Mouse (Mus musculus): ENCODE results near the gene Metrn.
A peak's percentile ranks its signal among the peaks of the same experiment; 100 is the strongest.

Gene Metrn

GRCm38 (mm10) chr17:25796951-25797369 lies at the start of gene Metrn:
Gene Metrn, minus strand, starts transcription at chr17:25797136.
- DNase-seq, result peak; percentile 94 to 96

GRCm38 (mm10) chr17:25844396-25844901 lies 47.5 kb upstream of the Metrn start, which contains the start of gene Rhot2:
Gene Rhot2, minus strand, starts transcription at chr17:25844851.
- DNase-seq, result peak; percentile 96 to 97

- peak in 1 of 2 experiments; percentile 20 for DNase-seq
Observed at GRCm38 (mm10) chr17:25843636-25844395, 46.9 kb upstream of the Metrn start.

- no peak for DNase-seq
Observed at GRCm38 (mm10) chr17:25843122-25843521, 46.2 kb upstream of the Metrn start.

GRCm38 (mm10) chr17:25842509-25842908 lies 45.6 kb upstream of the Metrn start:
- no peak for DNase-seq

GRCm38 (mm10) chr17:25841117-25841880 lies 44.4 kb upstream of the Metrn start, which contains the start of gene Gm20683:
Gene Gm20683, minus strand, starts transcription at chr17:25841763.
- no peak for DNase-seq

- DNase-seq, result no peak
Observed at GRCm38 (mm10) chr17:25840519-25840918, 43.6 kb upstream of the Metrn start.

GRCm38 (mm10) chr17:25839455-25840235 lies 42.7 kb upstream of the Metrn start:
- DNase-seq, result peak in 1 of 2 experiments; percentile 47

GRCm38 (mm10) chr17:25838904-25839303 lies 42.0 kb upstream of the Metrn start:
- DNase-seq, result no peak

- DNase-seq, result no peak
Observed at GRCm38 (mm10) chr17:25837533-25837932, 40.6 kb upstream of the Metrn start.

- DNase-seq, result peak; percentile 76 to 86
Observed at GRCm38 (mm10) chr17:25837076-25837410, 40.1 kb upstream of the Metrn start, which contains the start of gene Rhbdl1. Gene Rhbdl1, minus strand, starts transcription at chr17:25837295.

GRCm38 (mm10) chr17:25836397-25837075 lies 39.6 kb upstream of the Metrn start:
- DNase-seq, result peak; percentile 45 to 68

GRCm38 (mm10) chr17:25835816-25836215 lies 38.9 kb upstream of the Metrn start:
- DNase-seq, result peak in 1 of 2 experiments; percentile 36

- DNase-seq, result no peak
Observed at GRCm38 (mm10) chr17:25835301-25835700, 38.4 kb upstream of the Metrn start.

GRCm38 (mm10) chr17:25834595-25835222 lies 37.8 kb upstream of the Metrn start:
- peak in 1 of 2 experiments; percentile 13 for DNase-seq

GRCm38 (mm10) chr17:25833961-25834594 lies 37.1 kb upstream of the Metrn start:
- DNase-seq, result peak in 1 of 2 experiments; percentile 41

GRCm38 (mm10) chr17:25833291-25833663 lies 36.3 kb upstream of the Metrn start, which contains the start of gene Stub1:
Gene Stub1, minus strand, starts transcription at chr17:25833404.
- DNase-seq, result peak; percentile 95 to 97

GRCm38 (mm10) chr17:25832436-25833290 lies 35.7 kb upstream of the Metrn start:
- peak; percentile 100 for DNase-seq

GRCm38 (mm10) chr17:25831451-25832281 lies 34.7 kb upstream of the Metrn start:
- peak; percentile 41 to 51 for DNase-seq
